Mouse (Mus musculus) gonadal fat pad, adult 2 months (tissue): Measurements from ENCODE around the gene Fgr. TPM values are rescaled to one million over a fixed set of nuclear protein-coding genes. Genes with fewer than 3 reads are reported as not detected.
"Not testable (repeated sequence)": the region's sequence is repeated elsewhere in the genome, so short reads cannot be mapped to it uniquely, and the experiment has no call there.

ENCODE experiments used
- DNase-seq: peaks from one replicate; pipeline ENCODE4 v3.0.0-alpha.2; 2012; ENCODE audit warnings: low read depth
- polyA plus RNA-seq: library from polyadenylated mRNA; depleted of rRNA; stranded (reverse); fragments of >200 nt; gene quantifications from 2 replicates; pipeline ENCODE4 v1.2.3, GENCODE M21; 2012

The Fgr gene
- polyA plus RNA-seq, 1 experiment, result 3.3 TPM

- DNase-seq, result no peak
These were observed 10.0 kb downstream of the Fgr start for GRCm38 (mm10) chr4:132983664-132984512.

- no peak for DNase-seq
These were observed 14.9 kb downstream of the Fgr start for GRCm38 (mm10) chr4:132988581-132989355.

GRCm38 (mm10) chr4:132993553-132993952 lies 19.7 kb downstream of the Fgr start:
- no peak for DNase-seq

GRCm38 (mm10) chr4:132997469-132998237 lies 23.8 kb downstream of the Fgr start:
- no peak for DNase-seq

GRCm38 (mm10) chr4:133002896-133003295 lies 29.0 kb downstream of the Fgr start:
- DNase-seq, result no peak

- no peak for DNase-seq
These were observed 29.6 kb downstream of the Fgr start for GRCm38 (mm10) chr4:133003316-133004018.

- DNase-seq, result no peak
These were observed 31.3 kb downstream of the Fgr start for GRCm38 (mm10) chr4:133005233-133005632.

- DNase-seq, result not testable (repeated sequence)
These were observed 32.1 kb downstream of the Fgr start for GRCm38 (mm10) chr4:133005885-133006451.

- DNase-seq, result no peak
These were observed 33.9 kb downstream of the Fgr start for GRCm38 (mm10) chr4:133007513-133008380.

- no peak for DNase-seq
These were observed 35.2 kb downstream of the Fgr start for GRCm38 (mm10) chr4:133009131-133009530.

GRCm38 (mm10) chr4:133009676-133010075 lies 35.8 kb downstream of the Fgr start:
- no peak for DNase-seq

GRCm38 (mm10) chr4:133010611-133011010 lies 36.7 kb downstream of the Fgr start:
- no peak for DNase-seq

GRCm38 (mm10) chr4:133011028-133011820 lies 37.3 kb downstream of the Fgr start, which contains the start of gene Ahdc1:
Gene Ahdc1, plus strand, starts transcription at chr4:133011260.
- no peak for DNase-seq

GRCm38 (mm10) chr4:133011821-133012775 lies 38.2 kb downstream of the Fgr start:
- DNase-seq, result no peak

GRCm38 (mm10) chr4:133012776-133013265 lies 38.9 kb downstream of the Fgr start:
- DNase-seq, result no peak

GRCm38 (mm10) chr4:133013266-133013891 lies 39.5 kb downstream of the Fgr start:
- no peak for DNase-seq

GRCm38 (mm10) chr4:133014088-133014487 lies 40.2 kb downstream of the Fgr start:
- no peak for DNase-seq
